Mouse (Mus musculus): ENCODE measurements around the gene Knstrn. TPM values are rescaled to one million over a fixed set of nuclear protein-coding genes. Genes with fewer than 3 reads are reported as not detected.

Gene Knstrn
- polyA plus RNA-seq, 1 experiment from 2014 or later: 86.7 TPM

DNA sequence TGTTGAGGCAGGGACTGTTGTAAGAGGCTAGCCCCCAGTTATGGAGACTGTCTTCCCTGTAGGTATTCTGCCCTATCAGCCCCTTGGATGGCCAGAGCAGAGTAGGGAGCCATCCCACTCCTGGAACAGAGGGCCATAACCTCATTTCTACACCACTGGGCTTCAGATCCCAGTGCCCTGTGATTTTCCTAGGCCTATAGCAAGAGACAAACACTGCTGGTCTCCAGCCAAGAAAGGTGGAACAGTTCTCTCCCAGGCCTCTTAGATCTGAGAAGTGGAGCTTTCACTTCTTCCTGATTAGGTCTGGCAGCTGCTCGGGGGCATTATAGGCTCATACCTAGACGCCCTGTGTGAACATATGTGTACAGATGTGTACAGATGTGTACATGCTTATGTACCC lies 37.5 kb upstream of the Knstrn start:
- Histone ChIP-seq H3K4me2 (ENCODE audit: low read depth, low read length) (no peak overlapping the region), H3K4me1 (ENCODE audit: control insufficient read depth, insufficient read depth, low read length) (peaks cover 7% of the 10 kb centered on the region; the same call in 1 of the 2 replicates), H3K27ac (ENCODE audit: low read length) (no peak overlapping the region), H3K27me3 (ENCODE audit: control insufficient read depth, insufficient read depth, low read length) (no peaks in the 10 kb centered on the region), H3K36me3 (ENCODE audit: control insufficient read depth, insufficient read depth, low read length) (no peaks in the 10 kb centered on the region), H3K9ac (ENCODE audit: low read length) (no peak overlapping the region), H3K4me3 (replicated peaks; ENCODE audit: low read length) (no peak overlapping the region), H3K9me3 (replicated peaks; ENCODE audit: control insufficient read depth, low read length) (no peaks in the 10 kb centered on the region)
- ATAC-seq (ENCODE audit: insufficient read depth, low FRiP score): no peak
- WGBS: 76% methylated on average over 2 of the region's 2 CpGs

DNA sequence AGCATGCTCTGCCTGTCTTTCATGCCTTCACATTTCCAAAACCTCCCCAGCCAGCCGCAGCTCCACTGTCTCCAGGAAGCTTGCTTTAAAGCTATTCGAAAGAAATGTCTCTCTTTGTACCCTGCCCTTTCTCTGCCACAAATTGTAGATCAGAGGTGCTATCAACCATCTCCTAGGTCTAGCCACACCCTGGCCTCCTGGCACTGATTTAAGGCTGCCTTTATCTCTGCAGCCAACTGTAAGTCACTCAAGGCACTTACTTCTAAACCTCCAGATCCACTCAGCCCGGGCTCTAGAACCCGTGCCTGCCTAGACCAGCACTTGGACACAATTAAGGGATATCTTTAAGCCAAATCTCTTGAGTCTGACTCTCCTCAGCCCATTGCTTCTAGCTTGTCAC lies 35.4 kb upstream of the Knstrn start:
- H3K36me3 ChIP-seq (ENCODE audit: control insufficient read depth, insufficient read depth, low read length): no peaks in the 10 kb centered on the region
- H3K9ac ChIP-seq (ENCODE audit: low read length): no peak overlapping the region
- H3K27ac ChIP-seq (ENCODE audit: low read length): no peak overlapping the region
- peaks cover 7% of the 10 kb centered on the region; the same call in 1 of the 2 replicates for H3K4me1 ChIP-seq (ENCODE audit: control insufficient read depth, insufficient read depth, low read length)
- WGBS: 72% methylated on average over 4 of the region's 4 CpGs
- H3K9me3 ChIP-seq (replicated peaks; ENCODE audit: control insufficient read depth, low read length): no peaks in the 10 kb centered on the region
- no peak for ATAC-seq (ENCODE audit: insufficient read depth, low FRiP score)
- no peaks in the 10 kb centered on the region for H3K27me3 ChIP-seq (ENCODE audit: control insufficient read depth, insufficient read depth, low read length)
- H3K4me3 ChIP-seq (replicated peaks; ENCODE audit: low read length): no peak overlapping the region
- H3K4me2 ChIP-seq (ENCODE audit: low read depth, low read length): no peak overlapping the region

GRCm38 (mm10) chr2:118779065-118779464 lies 34.7 kb upstream of the Knstrn start:
- Histone ChIP-seq H3K9ac (ENCODE audit: low read length) (peak overlapping the region; percentile 1; the same call in 1 of the 2 replicates), H3K4me2 (ENCODE audit: low read depth, low read length) (peak overlapping the region; percentile 75), H3K9me3 (replicated peaks; ENCODE audit: control insufficient read depth, low read length) (no peaks in the 10 kb centered on the region), H3K27me3 (ENCODE audit: control insufficient read depth, insufficient read depth, low read length) (no peaks in the 10 kb centered on the region), H3K36me3 (ENCODE audit: control insufficient read depth, insufficient read depth, low read length) (no peaks in the 10 kb centered on the region), H3K4me3 (replicated peaks; ENCODE audit: low read length) (peak overlapping the region; percentile 45), H3K27ac (ENCODE audit: low read length) (no peak overlapping the region), H3K4me1 (ENCODE audit: control insufficient read depth, insufficient read depth, low read length) (peaks cover 7% of the 10 kb centered on the region; the same call in 1 of the 2 replicates)
- peak; percentile 9; the same call in 1 of the 2 replicates for ATAC-seq (ENCODE audit: insufficient read depth, low FRiP score)
- WGBS: 11% methylated on average over 10 of the region's 10 CpGs

DNA sequence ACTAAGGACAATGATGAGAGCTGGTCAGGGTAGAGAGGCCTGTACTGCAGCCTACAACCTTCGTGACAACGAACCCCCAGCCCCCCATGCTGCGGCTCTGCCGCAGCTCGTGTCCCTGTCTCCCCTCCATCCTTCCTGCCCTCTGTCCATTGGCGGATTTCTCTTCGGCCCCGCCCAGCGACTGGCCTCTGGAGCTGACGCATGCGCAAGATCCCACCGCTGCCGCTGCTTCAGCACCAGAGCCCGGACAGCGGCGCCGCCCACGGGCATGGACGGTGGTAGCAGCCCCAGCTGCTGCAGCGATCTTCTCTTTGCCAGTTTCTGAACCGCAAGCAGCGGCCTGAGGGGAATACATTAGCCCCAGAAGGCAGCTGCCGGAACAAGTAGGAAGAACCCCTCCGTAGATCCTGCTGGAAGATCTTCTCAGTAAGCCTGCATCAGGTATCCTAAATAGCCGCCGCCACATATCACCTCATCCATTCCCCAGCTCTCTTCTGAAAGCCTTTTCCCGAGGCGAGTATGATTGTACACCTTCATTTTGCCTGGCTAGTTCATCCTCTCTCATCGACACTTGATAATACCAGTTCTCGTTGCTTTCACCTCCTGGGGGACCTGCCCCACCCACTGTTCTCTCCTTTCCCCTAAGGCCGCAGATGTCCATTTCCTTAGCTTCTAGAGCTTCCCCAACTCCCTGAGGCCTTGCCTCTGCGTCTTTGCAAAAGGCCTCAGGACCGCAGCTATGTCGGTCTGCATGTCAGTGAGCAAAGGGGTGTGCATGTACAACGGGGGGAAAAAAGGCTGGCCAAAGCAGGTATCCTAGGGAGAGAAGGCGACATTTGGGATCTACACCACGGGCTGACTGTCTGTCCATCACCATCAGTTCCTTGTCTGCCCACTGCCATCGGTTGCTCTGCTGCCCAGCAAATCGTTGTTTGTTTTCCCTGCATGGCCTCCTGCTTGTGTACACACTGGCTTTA lies 34.0 kb upstream of the Knstrn start, which contains the start of gene Disp2:
Gene Disp2, plus strand, starts transcription at position 216 of the 977 bp plus-strand sequence.
- 11% methylated on average over 39 of the region's 39 CpGs for WGBS

DNA sequence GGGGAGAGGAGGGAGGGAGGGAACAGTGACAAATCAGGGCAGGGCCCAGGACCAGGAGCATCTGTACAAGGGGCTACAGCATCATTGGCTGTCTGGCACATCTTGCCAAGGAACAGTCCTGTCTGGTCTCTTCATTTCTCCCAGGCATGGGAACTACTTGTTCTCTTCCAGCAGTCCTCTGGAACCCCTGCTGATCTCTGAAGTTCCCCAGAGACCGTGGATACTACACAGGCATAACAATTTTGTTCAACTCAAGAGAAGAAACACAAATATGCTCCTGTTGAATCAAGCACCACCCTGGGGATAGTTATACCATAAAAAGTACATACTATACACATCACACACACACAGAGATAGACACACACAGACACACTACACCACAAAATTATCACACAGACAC lies 32.7 kb upstream of the Knstrn start:
- no peak overlapping the region for H3K4me3 ChIP-seq (replicated peaks; ENCODE audit: low read length)
- H3K27me3 ChIP-seq (ENCODE audit: control insufficient read depth, insufficient read depth, low read length): no peaks in the 10 kb centered on the region
- H3K9ac ChIP-seq (ENCODE audit: low read length): no peak overlapping the region
- H3K9me3 ChIP-seq (replicated peaks; ENCODE audit: control insufficient read depth, low read length): no peaks in the 10 kb centered on the region
- ATAC-seq (ENCODE audit: insufficient read depth, low FRiP score): no peak
- no peak overlapping the region for H3K4me2 ChIP-seq (ENCODE audit: low read depth, low read length)
- no peak overlapping the region for H3K27ac ChIP-seq (ENCODE audit: low read length)
- WGBS: 33% methylated on average over 1 of the region's 1 CpGs
- H3K36me3 ChIP-seq (ENCODE audit: control insufficient read depth, insufficient read depth, low read length): no peaks in the 10 kb centered on the region
- 0 out of 2 replicates have a peak, but pooled peaks cover under 1% of the 10 kb centered on the region for H3K4me1 ChIP-seq (ENCODE audit: control insufficient read depth, insufficient read depth, low read length)

More for the DNA sequence above, 34.0 kb upstream of the Knstrn start, which contains the start of gene Disp2:
- Histone ChIP-seq H3K9ac (ENCODE audit: low read length) (peak within 1 kb of the TSS; percentile 21), H3K36me3 (ENCODE audit: control insufficient read depth, insufficient read depth, low read length) (no peaks in the 10 kb centered on the region), H3K9me3 (replicated peaks; ENCODE audit: control insufficient read depth, low read length) (no peaks in the 10 kb centered on the region), H3K4me3 (replicated peaks; ENCODE audit: low read length) (peak within 1 kb of the TSS; percentile 45), H3K27ac (ENCODE audit: low read length) (no peak within 1 kb of the TSS), H3K4me1 (ENCODE audit: control insufficient read depth, insufficient read depth, low read length) (0 out of 2 replicates have a peak, but pooled peaks cover 7% of the 10 kb centered on the region), H3K4me2 (ENCODE audit: low read depth, low read length) (peak within 1 kb of the TSS; percentile 75), H3K27me3 (ENCODE audit: control insufficient read depth, insufficient read depth, low read length) (no peaks in the 10 kb centered on the region)
- ATAC-seq (ENCODE audit: insufficient read depth, low FRiP score): peak; percentile 87

DNA sequence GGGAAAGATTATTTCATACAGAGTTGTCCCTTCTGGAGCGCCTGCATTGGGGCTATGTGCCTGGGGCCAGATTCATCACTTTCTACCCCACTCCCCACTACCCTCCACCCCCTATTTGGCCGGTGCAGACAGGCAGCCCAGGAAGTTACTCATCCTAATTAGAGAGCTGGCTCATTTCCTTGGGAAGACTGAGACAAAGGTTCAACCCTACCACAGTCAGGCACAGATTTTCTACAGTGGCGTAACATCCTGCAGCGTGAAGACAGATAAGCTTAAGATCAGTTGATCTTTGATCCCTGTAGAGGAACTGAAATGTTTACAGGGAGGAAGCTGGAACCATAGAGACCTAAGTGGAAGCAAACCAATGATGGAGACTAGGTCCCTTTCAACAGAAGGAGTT lies 31.5 kb upstream of the Knstrn start:
- Histone ChIP-seq H3K4me1 (ENCODE audit: control insufficient read depth, insufficient read depth, low read length) (no peaks in the 10 kb centered on the region), H3K9ac (ENCODE audit: low read length) (no peak overlapping the region), H3K36me3 (ENCODE audit: control insufficient read depth, insufficient read depth, low read length) (no peaks in the 10 kb centered on the region), H3K4me3 (replicated peaks; ENCODE audit: low read length) (no peak overlapping the region), H3K27ac (ENCODE audit: low read length) (no peak overlapping the region), H3K9me3 (replicated peaks; ENCODE audit: control insufficient read depth, low read length) (no peaks in the 10 kb centered on the region), H3K4me2 (ENCODE audit: low read depth, low read length) (no peak overlapping the region), H3K27me3 (ENCODE audit: control insufficient read depth, insufficient read depth, low read length) (no peaks in the 10 kb centered on the region)
- WGBS: 49% methylated on average over 4 of the region's 4 CpGs
- ATAC-seq (ENCODE audit: insufficient read depth, low FRiP score): no peak

DNA sequence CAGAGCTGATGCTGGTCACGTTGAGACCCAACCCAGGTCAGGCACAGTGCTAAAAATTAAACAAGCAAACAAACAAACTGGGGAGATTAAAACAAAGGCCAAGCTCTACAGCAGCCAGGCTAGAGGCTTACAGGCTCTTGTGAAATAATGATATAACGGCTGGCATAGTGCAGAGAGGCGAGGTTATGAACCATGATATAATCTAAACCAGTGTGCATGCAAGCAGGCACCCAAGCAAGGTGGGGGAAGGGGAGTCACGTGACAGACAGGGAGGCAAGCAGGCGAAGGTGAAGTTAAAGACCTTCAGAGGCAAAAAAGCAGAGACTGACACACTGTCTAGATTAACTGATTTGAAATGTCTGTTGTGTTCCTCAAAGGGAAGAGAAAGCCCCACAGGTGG lies 30.7 kb upstream of the Knstrn start:
- Histone ChIP-seq H3K27ac (ENCODE audit: low read length) (no peak overlapping the region), H3K9ac (ENCODE audit: low read length) (no peak overlapping the region)
- WGBS: 46% methylated on average over 5 of the region's 5 CpGs

DNA sequence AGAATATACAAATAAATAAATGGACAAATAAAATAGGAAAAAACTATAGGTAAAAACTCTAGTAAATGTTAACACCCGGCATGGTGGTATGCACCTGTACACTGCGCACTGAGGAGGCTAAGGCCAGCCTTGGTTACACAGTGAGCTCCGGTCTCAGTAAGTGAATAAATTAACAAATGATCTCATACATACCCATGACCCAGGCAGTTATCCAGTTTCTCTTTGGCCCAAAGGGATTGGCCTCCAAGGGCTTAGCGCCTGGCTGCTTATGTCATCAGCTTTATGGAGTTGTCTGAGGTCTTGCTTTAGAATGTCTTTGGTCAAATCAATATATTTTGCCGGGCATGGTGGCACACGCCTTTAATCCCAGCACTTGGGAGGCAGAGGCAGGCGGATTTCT lies 30.1 kb upstream of the Knstrn start:
- Histone ChIP-seq H3K4me3 (replicated peaks; ENCODE audit: low read length) (no peak overlapping the region), H3K9ac (ENCODE audit: low read length) (no peak overlapping the region), H3K4me2 (ENCODE audit: low read depth, low read length) (no peak overlapping the region), H3K27me3 (ENCODE audit: control insufficient read depth, insufficient read depth, low read length) (no peaks in the 10 kb centered on the region), H3K4me1 (ENCODE audit: control insufficient read depth, insufficient read depth, low read length) (no peaks in the 10 kb centered on the region), H3K36me3 (ENCODE audit: control insufficient read depth, insufficient read depth, low read length) (no peaks in the 10 kb centered on the region), H3K27ac (ENCODE audit: low read length) (no peak overlapping the region), H3K9me3 (replicated peaks; ENCODE audit: control insufficient read depth, low read length) (no peaks in the 10 kb centered on the region)
- WGBS: 85% methylated on average over 7 of the region's 7 CpGs
- no peak for ATAC-seq (ENCODE audit: insufficient read depth, low FRiP score)

More for the DNA sequence above, 30.7 kb upstream of the Knstrn start:
- Histone ChIP-seq H3K36me3 (ENCODE audit: control insufficient read depth, insufficient read depth, low read length) (no peaks in the 10 kb centered on the region), H3K9me3 (replicated peaks; ENCODE audit: control insufficient read depth, low read length) (no peaks in the 10 kb centered on the region), H3K4me3 (replicated peaks; ENCODE audit: low read length) (no peak overlapping the region), H3K27me3 (ENCODE audit: control insufficient read depth, insufficient read depth, low read length) (no peaks in the 10 kb centered on the region), H3K4me2 (ENCODE audit: low read depth, low read length) (no peak overlapping the region), H3K4me1 (ENCODE audit: control insufficient read depth, insufficient read depth, low read length) (no peaks in the 10 kb centered on the region)
- ATAC-seq (ENCODE audit: insufficient read depth, low FRiP score): no peak

DNA sequence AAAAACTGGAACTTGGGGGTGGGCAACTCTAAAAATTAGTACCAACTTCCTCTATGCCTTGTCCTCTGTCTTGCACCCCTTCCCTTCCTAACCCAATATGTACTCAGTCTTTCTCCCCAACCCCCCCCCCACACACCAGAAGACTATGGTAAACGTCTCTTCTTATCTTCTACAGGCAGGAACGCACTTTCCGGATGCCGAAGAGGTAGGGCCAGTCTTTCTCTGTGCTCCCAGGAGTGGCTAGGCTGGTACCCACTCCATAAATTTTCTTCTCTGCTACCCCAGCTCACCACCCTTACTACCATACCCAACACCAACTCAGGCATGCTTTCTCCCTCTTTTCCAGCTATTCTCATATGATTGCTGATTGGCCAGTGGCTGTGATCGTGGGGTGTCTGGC lies 27.3 kb upstream of the Knstrn start:
- Histone ChIP-seq H3K9me3 (replicated peaks; ENCODE audit: control insufficient read depth, low read length) (no peaks in the 10 kb centered on the region), H3K36me3 (ENCODE audit: control insufficient read depth, insufficient read depth, low read length) (no peaks in the 10 kb centered on the region), H3K4me3 (replicated peaks; ENCODE audit: low read length) (no peak overlapping the region), H3K27ac (ENCODE audit: low read length) (no peak overlapping the region), H3K4me2 (ENCODE audit: low read depth, low read length) (no peak overlapping the region), H3K9ac (ENCODE audit: low read length) (no peak overlapping the region), H3K4me1 (ENCODE audit: control insufficient read depth, insufficient read depth, low read length) (peaks cover 6% of the 10 kb centered on the region; the same call in 1 of the 2 replicates), H3K27me3 (ENCODE audit: control insufficient read depth, insufficient read depth, low read length) (no peaks in the 10 kb centered on the region)
- WGBS: 69% methylated on average over 5 of the region's 5 CpGs
- no peak for ATAC-seq (ENCODE audit: insufficient read depth, low FRiP score)

All from stomach, embryonic 16.5 days (tissue).